Mouse (Mus musculus) layer of hippocampus, adult 8-10 months (tissue): ENCODE data around the gene Pik3r2. TPM values are rescaled to one million over a fixed set of nuclear protein-coding genes. Genes with fewer than 3 reads are reported as not detected.

Experiments
- DNase-seq, 2 experiments: peaks; one replicate each; pipeline ENCODE4 v3.0.0; 2022; ENCODE audit warnings: low spot score in 2 of 2
- total RNA-seq, 4 experiments: library from RNA; stranded (reverse); gene quantifications; 2 replicates each; pipeline ENCODE4 v1.2.4; 2022

Gene Pik3r2
- total RNA-seq, 4 experiments from 2014 or later = 145 to 157 (median 153) TPM

GRCm38 (mm10) chr8:70758616-70759561, 17.6 kb downstream of the Pik3r2 start:
- peak; percentile 36 to 59 for DNase-seq

GRCm38 (mm10) chr8:70758308-70758615, 18.3 kb downstream of the Pik3r2 start:
- peak in 1 of 2 experiments; percentile 42 for DNase-seq

- peak in 1 of 2 experiments; percentile 43 for DNase-seq
Measured at GRCm38 (mm10) chr8:70757523-70758307, 18.8 kb downstream of the Pik3r2 start.

GRCm38 (mm10) chr8:70756476-70757040, 20.0 kb downstream of the Pik3r2 start:
- DNase-seq = peak in 1 of 2 experiments; percentile 28

- peak; percentile 14 to 29 for DNase-seq
Measured at GRCm38 (mm10) chr8:70755661-70756475, 20.6 kb downstream of the Pik3r2 start.

DNA sequence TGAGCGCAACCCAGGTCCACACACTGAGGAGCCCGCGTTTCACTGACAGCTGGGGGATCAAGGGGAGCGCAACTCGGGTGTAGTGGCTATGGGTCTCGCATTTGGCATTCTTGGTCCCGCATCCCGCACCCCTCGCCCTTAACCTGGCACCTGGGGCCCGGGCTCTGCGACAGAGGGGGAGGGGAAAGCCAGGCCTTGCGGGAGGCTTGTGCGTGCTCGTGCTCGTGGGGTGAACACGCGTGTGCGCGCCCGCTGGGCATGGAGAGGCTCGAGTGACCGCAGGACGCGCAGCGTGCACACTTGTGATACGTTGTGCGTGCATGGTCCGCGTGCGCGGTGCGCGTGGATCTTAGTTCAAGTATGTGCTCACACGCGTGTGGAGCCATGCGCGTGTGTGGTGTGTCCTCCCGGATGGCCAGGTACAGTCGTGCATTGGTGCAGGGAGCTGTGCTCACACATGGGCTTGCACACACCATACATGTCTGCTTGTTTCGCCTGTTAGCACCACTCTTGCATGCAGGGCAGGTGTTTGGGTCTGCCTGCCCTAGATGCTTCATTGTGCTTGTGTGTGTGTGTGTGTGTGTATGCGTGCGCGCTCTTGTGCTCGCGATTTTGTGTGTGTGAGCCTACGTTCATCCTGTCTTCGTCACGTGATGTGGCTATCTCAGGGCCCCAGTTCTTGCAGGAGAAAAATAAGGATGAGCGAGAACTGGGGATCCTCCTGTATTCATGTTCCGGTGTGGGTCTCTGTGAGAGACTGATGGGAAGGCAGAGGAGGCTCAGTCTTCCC, 21.4 kb downstream of the Pik3r2 start:
- DNase-seq = peak; percentile 81 to 84

GRCm38 (mm10) chr8:70754043-70754870, 22.3 kb downstream of the Pik3r2 start, which contains the start of gene Rab3a:
Gene Rab3a, plus strand, starts transcription at chr8:70754679.
- peak; percentile 97 to 98 for DNase-seq

DNA sequence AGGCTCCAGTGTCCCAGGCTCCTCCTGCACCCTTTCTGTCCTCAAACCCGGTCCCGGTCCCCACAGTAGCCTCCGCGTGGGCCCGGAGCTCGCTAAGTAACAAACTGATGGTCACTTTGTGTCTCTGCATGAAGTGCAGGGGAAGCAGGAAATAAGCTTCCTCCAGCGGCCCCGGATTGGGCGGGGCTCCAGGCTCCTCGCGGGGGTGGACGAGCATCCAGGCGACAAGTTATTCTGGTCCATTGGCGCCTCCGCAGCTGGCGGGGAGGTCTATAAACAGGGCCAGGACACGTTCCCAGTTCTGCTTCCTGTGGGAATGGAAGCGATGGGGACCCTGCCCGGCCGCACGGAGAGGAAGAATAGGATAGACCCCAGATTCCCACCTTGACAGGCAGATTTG, 23.4 kb downstream of the Pik3r2 start:
- DNase-seq = peak; percentile 69 to 73

DNA sequence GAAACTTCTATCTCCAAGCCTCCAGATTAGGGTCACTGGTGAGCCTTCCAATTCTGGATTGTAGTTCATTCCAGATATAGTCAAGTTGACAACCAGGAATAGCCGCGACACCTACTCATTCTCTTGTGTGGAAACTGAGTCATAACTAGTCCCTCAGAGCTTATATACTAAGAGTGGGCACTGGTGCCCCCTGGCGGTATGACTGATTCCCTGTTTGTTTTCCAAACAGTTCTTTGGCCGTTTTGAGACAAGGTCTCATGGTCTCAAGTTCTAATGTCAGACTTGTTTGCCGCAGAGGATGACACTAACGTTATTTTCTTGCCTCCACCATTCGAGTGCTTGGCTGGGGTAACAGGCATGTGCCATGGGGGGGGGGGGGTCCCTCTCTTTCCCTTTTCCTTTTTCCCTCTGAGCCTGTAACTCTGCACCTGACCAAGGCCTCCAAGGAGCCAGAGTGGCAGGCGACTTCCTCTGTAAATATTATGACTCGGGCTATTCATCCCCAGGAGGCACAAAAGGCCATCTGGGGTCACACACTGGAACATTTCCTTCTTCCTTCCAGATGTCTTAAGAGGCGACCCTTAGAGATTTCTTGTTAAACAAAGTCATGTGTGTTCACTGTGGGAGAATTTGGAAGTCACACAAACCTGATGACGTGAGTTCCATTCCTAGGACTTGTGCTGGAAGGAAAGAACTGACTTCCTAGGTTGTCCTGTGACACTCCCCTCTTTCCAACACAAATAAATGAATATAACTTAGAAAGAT, 24.3 kb downstream of the Pik3r2 start:
- DNase-seq = peak; percentile 64 to 85

- DNase-seq = peak in 1 of 2 experiments; percentile 10
Measured at GRCm38 (mm10) chr8:70750128-70750680, 26.3 kb downstream of the Pik3r2 start.

GRCm38 (mm10) chr8:70749097-70749674, 27.3 kb downstream of the Pik3r2 start:
- DNase-seq = peak in 1 of 2 experiments; percentile 12

GRCm38 (mm10) chr8:70748246-70749096, 28.0 kb downstream of the Pik3r2 start:
- no peak for DNase-seq

GRCm38 (mm10) chr8:70747211-70747890, 29.2 kb downstream of the Pik3r2 start:
- no peak for DNase-seq

DNA sequence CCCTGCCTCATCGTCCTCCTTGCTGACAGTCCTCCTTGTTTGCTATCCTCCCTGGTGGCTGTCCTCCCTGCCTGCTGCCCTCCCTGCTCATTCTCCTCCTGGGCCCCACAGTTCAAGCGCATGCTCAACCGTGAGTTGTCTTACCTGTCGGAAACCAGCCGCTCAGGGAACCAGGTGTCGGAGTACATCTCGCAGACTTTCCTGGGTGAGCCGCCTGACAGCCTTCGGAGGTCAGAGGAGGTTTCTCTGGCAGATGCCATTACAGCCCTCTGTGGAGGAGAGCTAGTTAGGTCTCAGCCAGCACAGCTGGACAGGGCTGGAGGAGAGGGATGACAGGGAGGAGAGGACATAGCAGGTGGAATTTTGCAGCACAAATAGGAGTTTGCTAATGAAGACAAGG, 29.8 kb downstream of the Pik3r2 start:
- DNase-seq = no peak

DNA sequence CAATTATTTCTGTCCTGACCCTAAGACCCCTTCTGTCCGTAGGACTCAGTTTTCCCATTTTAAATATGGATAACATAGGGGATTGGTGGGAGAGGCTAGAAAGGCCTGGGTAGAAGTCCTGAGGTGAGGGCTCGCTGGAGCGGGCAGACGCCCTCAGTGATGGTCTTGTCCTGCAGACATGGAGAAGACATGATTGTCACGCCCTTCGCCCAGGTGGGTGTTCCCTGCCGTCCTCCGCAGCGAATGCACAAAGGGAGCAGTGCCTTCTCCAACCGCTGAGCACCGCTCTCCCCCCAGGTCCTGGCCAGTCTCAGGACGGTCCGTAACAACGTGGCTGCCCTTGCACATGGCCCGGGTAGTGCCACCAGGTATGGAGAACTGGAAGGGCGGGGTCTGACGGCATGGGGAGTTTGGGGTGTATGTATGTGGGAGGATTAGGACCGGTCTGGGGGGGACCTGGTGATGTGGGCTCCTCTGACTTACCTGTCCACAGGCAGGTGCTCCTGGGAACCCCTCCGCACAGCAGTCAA, 30.8 kb downstream of the Pik3r2 start:
- no peak for DNase-seq

DNA sequence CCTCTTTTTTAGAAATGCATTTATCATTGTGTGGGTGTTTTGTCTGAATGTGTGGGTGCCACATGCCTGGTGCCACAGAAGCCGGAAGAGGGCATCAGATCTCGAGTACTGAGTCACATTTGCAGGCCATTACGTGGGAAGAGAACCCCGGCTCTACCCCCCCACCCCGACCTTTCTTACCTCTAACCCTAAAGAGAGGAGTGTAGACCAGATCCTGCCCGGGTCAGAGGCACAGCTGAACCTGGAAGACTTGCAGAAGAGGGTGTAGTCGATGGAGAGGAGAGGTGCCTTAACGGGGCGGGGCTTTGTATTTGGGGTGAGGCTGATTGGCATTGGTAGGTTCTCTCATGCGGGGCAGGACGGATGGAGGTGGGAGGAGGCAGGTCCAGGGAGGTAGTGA, 31.7 kb downstream of the Pik3r2 start:
- no peak for DNase-seq
